In the genomic region with DNA sequence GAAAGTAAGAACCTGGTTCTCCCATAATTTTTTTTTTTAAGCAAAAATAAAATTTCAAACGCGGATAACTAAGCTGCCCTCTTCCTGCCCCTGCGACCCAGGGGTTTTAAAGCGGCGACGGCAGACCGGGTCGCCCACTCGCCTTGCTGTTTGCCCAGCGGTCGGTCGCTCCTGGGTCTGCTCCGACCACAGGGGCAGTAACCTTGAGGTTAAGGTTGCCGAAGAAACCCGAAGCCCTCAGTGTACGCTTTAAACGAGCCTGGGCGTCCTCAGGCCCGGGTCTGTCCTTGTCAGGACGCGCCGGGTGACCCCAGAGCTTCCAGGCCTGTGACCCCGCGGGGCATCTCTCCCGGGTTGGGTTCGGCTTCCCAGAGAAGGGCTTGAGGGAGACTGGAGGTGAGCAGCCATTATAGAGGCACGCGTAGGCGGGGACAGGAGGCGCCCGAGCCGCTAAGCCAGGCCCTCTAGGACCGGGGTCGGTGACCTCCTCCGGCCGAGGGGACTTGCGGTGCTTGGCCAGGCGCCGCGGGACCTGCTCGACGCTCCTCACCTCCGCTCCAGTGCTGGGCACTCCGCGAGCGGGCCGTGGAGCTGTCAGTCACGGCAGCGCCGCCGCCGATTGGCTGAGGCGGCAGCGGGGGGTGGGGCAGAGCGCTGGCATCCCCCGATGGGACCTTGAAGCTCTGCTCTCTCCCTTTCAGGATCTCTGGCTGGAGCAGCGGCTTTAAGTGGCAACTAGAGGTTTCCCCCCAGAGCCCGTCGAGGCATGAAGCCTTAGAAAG, we compare ENCODE assay signal across 8 mouse cellular contexts.
DNase-seq lines count a peak whose midpoint lies in the region; ATAC-seq and TF ChIP-seq lines count a peak whose summit lies in the region.

No protein-coding gene starts in this region.

- DNase-seq in c-Kit-positive CD71-positive TER-119-negative erythroid progenitor cells, embryonic 14.5 days (ENCODE audit: low read depth) = peak; percentile 86
- peak; percentile 96 for DNase-seq in forebrain, embryonic 11.5 days (ENCODE audit: low spot score)
- peak; percentile 95 for DNase-seq in kidney, postnatal 36 days
- DNase-seq in neural tube, embryonic 11.5 days (ENCODE audit: low spot score) = peak; percentile 95

- H3K4me3 ChIP-seq in E14TG2a.4 (replicated peaks; ENCODE audit: low read length) = peak overlapping the region; percentile 82
- peak overlapping the region; percentile 51 for H3K4me3 ChIP-seq in forebrain, embryonic 11.5 days (ENCODE audit: low read depth, low read length)
- peak overlapping the region; percentile 61 for H3K4me3 ChIP-seq in heart, embryonic 16.5 days (ENCODE audit: low read length)
- H3K4me3 ChIP-seq in liver, embryonic 15.5 days (replicated peaks) = peak overlapping the region; percentile 76
- H3K4me3 ChIP-seq in neural tube, embryonic 11.5 days (ENCODE audit: low read depth, low read length) = peak overlapping the region; percentile 56
- H3K4me3 ChIP-seq in stomach, embryonic 16.5 days (replicated peaks; ENCODE audit: low read length) = peak overlapping the region; percentile 70

- H3K4me2 ChIP-seq in forebrain, embryonic 11.5 days (ENCODE audit: low read depth, low read length, severe bottlenecking) = peak overlapping the region; percentile 93
- peak overlapping the region; percentile 87 for H3K4me2 ChIP-seq in heart, embryonic 16.5 days (ENCODE audit: low read depth, low read length)
- peak overlapping the region; percentile 95 for H3K4me2 ChIP-seq in liver, embryonic 15.5 days
- peak overlapping the region; percentile 93 for H3K4me2 ChIP-seq in neural tube, embryonic 11.5 days (ENCODE audit: low read depth)
- peak overlapping the region; percentile 100 for H3K4me2 ChIP-seq in stomach, embryonic 16.5 days (ENCODE audit: low read depth, low read length)

- H3K36me3 ChIP-seq in E14TG2a.4 (ENCODE audit: insufficient read depth, low read length) = peaks cover 7% of the 10 kb centered on the region; the same call in 1 of the 2 replicates
- no peaks in the 10 kb centered on the region for H3K36me3 ChIP-seq in forebrain, embryonic 11.5 days (ENCODE audit: control insufficient read depth, insufficient read depth, low read length)
- no peaks in the 10 kb centered on the region for H3K36me3 ChIP-seq in heart, embryonic 16.5 days (ENCODE audit: control insufficient read depth, insufficient read depth)
- H3K36me3 ChIP-seq in liver, embryonic 15.5 days (replicated peaks) = no peaks in the 10 kb centered on the region
- no peaks in the 10 kb centered on the region for H3K36me3 ChIP-seq in neural tube, embryonic 11.5 days (ENCODE audit: control insufficient read depth, insufficient read depth, low read length)
- H3K36me3 ChIP-seq in stomach, embryonic 16.5 days (ENCODE audit: control insufficient read depth, insufficient read depth, low read length) = no peaks in the 10 kb centered on the region

- H3K9me3 ChIP-seq in E14TG2a.4 (ENCODE audit: low read length) = no peaks in the 10 kb centered on the region
- H3K9me3 ChIP-seq in forebrain, embryonic 11.5 days (ENCODE audit: control insufficient read depth, low read length) = no peaks in the 10 kb centered on the region
- H3K9me3 ChIP-seq in heart, embryonic 16.5 days (replicated peaks; ENCODE audit: control insufficient read depth, low read length) = no peaks in the 10 kb centered on the region
- H3K9me3 ChIP-seq in liver, embryonic 15.5 days (replicated peaks) = no peaks in the 10 kb centered on the region
- no peaks in the 10 kb centered on the region for H3K9me3 ChIP-seq in neural tube, embryonic 11.5 days (ENCODE audit: control insufficient read depth, low read length)
- no peaks in the 10 kb centered on the region for H3K9me3 ChIP-seq in stomach, embryonic 16.5 days (replicated peaks; ENCODE audit: control insufficient read depth, low read length)

- peaks cover 68% of the 10 kb centered on the region for H3K4me1 ChIP-seq in E14TG2a.4 (replicated peaks; ENCODE audit: low read depth, low read length)
- H3K4me1 ChIP-seq in forebrain, embryonic 11.5 days (replicated peaks; ENCODE audit: control insufficient read depth, insufficient read depth, low read length) = peaks cover 25% of the 10 kb centered on the region
- peaks cover 60% of the 10 kb centered on the region for H3K4me1 ChIP-seq in heart, embryonic 16.5 days (ENCODE audit: control insufficient read depth, insufficient read depth, low read length)
- peaks cover 88% of the 10 kb centered on the region for H3K4me1 ChIP-seq in liver, embryonic 15.5 days (replicated peaks)
- peaks cover 12% of the 10 kb centered on the region; the same call in 1 of the 2 replicates for H3K4me1 ChIP-seq in neural tube, embryonic 11.5 days (ENCODE audit: control insufficient read depth, insufficient read depth, low read length)
- H3K4me1 ChIP-seq in stomach, embryonic 16.5 days (ENCODE audit: control insufficient read depth, insufficient read depth, low read length) = peaks cover 76% of the 10 kb centered on the region

- peaks cover 3% of the 10 kb centered on the region; the same call in 1 of the 2 replicates for H3K27me3 ChIP-seq in E14TG2a.4 (ENCODE audit: insufficient read depth, low read length)
- H3K27me3 ChIP-seq in forebrain, embryonic 11.5 days (ENCODE audit: control insufficient read depth, insufficient read depth, low read length) = no peaks in the 10 kb centered on the region
- H3K27me3 ChIP-seq in heart, embryonic 16.5 days (ENCODE audit: control insufficient read depth, insufficient read depth, low read length) = no peaks in the 10 kb centered on the region
- H3K27me3 ChIP-seq in liver, embryonic 15.5 days = no peaks in the 10 kb centered on the region
- no peaks in the 10 kb centered on the region for H3K27me3 ChIP-seq in neural tube, embryonic 11.5 days (ENCODE audit: control insufficient read depth, insufficient read depth, low read length)
- no peaks in the 10 kb centered on the region for H3K27me3 ChIP-seq in stomach, embryonic 16.5 days (ENCODE audit: control insufficient read depth, insufficient read depth, low read length)

- peak overlapping the region; percentile 63 for H3K9ac ChIP-seq in forebrain, embryonic 11.5 days (ENCODE audit: low read length)
- H3K9ac ChIP-seq in heart, embryonic 16.5 days (ENCODE audit: low read length) = peak overlapping the region; percentile 84
- H3K9ac ChIP-seq in liver, embryonic 15.5 days = peak overlapping the region; percentile 90
- H3K9ac ChIP-seq in neural tube, embryonic 11.5 days (ENCODE audit: low read length) = peak overlapping the region; percentile 65
- H3K9ac ChIP-seq in stomach, embryonic 16.5 days (ENCODE audit: low read length) = peak overlapping the region; percentile 88

- WGBS in forebrain, embryonic 11.5 days = under 1% methylated on average over 58 of the region's 59 CpGs
- WGBS in heart, embryonic 16.5 days = under 1% methylated on average over 59 of the region's 59 CpGs
- under 1% methylated on average over 59 of the region's 59 CpGs for WGBS in liver, embryonic 15.5 days (ENCODE audit: insufficient replicate concordance)
- WGBS in neural tube, embryonic 11.5 days = under 1% methylated on average over 59 of the region's 59 CpGs
- WGBS in stomach, embryonic 16.5 days = under 1% methylated on average over 59 of the region's 59 CpGs

- TF ChIP-seq CTCF in E14TG2a.4 (conservative IDR thresholded peaks at IDR 0.05; ENCODE audit: low read length) = no peak

- ATAC-seq in forebrain, embryonic 11.5 days (replicated peaks; ENCODE audit: low FRiP score) = peak; percentile 96
- ATAC-seq in heart, embryonic 16.5 days (replicated peaks; ENCODE audit: extremely low read depth, insufficient read depth, low FRiP score) = peak; percentile 91
- peak; percentile 86 for ATAC-seq in liver, embryonic 15.5 days (ENCODE audit: insufficient read depth)
- ATAC-seq in neural tube, embryonic 11.5 days (ENCODE audit: insufficient read depth, low FRiP score, low TSS enrichment) = peak; percentile 94
- peak; percentile 89 for ATAC-seq in stomach, embryonic 16.5 days (ENCODE audit: insufficient read depth, low FRiP score)

- H3K27ac ChIP-seq in forebrain, embryonic 11.5 days (ENCODE audit: low read depth, low read length) = no peak overlapping the region
- H3K27ac ChIP-seq in heart, embryonic 16.5 days (ENCODE audit: low read length) = peak overlapping the region; percentile 78
- peak overlapping the region; percentile 96 for H3K27ac ChIP-seq in liver, embryonic 15.5 days (replicated peaks)
- H3K27ac ChIP-seq in neural tube, embryonic 11.5 days (ENCODE audit: low read depth, low read length) = no peak overlapping the region
- peak overlapping the region; percentile 85 for H3K27ac ChIP-seq in stomach, embryonic 16.5 days (ENCODE audit: low read length)

Comparison
In these comparisons a context has a peak if more than half of its experiments do, and no peak if none do; other contexts are left out.
1. H3K27ac ChIP-seq: peak in heart, embryonic 16.5 days (single experiment), liver, embryonic 15.5 days (single experiment) and stomach, embryonic 16.5 days (single experiment); none in forebrain, embryonic 11.5 days (single experiment) and neural tube, embryonic 11.5 days (single experiment).
2. Peak in every context shown above with its lines, with median percentiles within 50 percentile points of each other: H3K4me3 ChIP-seq, DNase-seq, ATAC-seq, H3K4me2 ChIP-seq and H3K9ac ChIP-seq.